Mouse (Mus musculus): ENCODE results near the gene Nim1k.

Nim1k gene

DNA sequence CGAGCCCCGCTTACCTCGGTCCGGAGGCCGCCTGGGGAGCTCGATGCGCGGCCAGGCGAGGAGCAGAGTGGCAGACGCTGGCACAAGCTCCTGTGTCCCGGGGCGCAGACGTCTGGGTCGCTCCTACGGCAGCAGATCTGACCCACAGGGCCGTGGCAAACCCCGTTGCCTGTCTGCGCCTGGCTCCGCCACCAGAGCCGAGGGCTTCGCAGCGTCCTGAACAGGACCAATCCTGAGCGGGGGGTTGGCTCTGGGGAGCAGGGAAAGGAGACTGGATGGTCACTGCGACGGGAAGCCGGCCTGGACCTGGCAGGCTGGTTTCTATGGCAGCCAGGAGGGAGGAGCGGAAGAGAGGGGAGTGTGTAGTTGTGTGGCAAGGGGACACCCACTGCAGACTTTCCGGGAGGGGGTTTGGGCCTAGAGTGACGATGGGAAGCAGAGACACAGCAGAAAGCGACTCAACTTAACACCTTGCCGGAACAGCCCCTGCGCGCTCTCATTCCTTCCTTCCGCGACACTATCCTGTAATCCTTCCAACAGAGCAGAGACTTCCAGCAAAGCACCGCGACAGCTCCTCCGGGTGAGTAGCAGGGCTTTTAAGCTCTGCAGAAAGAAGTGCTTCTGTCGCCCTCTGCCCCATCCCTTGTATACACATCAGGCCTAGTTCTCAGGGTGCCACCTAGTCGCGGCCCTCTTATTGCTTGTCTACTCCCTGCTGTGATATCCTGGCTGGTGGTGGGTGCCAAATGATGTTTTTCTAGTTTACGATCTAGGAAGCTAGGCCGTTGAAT is at the start of gene Nim1k:
Gene Nim1k (minus strand): TSS at position 202 of the 791 bp plus-strand sequence.
- DNase-seq (ENCODE audit: low spot score in 2 of 2), result peak; percentile 18 to 32

DNA sequence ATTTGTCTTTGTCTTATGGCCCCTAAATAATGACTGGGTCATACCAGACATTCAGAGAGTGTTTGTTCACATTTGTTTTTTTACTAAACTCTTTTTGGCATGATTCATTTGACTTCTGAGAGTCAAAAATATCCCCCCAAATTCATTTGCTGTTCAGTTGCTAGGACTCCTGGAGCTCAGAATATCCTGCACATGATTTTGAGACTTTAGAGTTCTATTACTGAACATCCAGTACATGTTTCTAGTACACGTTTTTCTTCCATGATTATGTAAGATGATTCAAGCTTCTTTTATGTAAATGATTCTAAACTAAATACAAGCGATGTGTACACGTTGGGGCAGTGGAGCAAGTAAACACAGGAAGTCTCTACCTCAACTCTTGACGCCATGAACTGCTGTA is 42.0 kb upstream of the Nim1k start:
- DNase-seq (ENCODE audit: low spot score in 2 of 2), result no peak

DNA sequence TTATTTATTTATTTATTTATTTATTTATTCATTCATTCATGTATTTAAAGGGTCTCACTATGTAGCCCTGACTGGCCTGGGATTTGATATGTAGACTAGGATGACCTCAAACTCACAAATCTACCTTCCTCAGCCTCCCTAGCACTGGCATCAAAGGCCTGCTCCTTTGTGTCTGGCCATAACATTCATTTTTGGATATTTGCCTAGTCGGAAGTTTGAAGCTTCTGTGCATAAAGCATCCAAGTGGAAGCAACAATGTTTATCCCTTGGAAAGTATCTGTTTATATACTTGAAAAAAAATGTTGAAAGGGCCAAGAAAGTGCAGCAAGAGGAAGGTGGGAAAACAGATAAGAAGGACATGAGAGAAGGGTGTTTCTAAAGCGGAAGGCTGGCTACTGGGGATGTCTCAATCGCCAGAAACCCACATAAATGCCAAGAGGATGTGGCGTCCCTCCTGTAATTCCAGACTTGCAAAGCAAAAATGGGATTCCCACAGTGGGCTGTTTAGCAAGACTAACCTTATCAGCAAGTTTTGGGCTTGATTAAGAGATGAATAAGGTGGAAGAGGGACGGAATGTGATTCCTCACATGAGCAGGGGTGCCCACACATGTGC is 37.2 kb upstream of the Nim1k start:
- no peak for DNase-seq (ENCODE audit: low spot score in 2 of 2)

DNA sequence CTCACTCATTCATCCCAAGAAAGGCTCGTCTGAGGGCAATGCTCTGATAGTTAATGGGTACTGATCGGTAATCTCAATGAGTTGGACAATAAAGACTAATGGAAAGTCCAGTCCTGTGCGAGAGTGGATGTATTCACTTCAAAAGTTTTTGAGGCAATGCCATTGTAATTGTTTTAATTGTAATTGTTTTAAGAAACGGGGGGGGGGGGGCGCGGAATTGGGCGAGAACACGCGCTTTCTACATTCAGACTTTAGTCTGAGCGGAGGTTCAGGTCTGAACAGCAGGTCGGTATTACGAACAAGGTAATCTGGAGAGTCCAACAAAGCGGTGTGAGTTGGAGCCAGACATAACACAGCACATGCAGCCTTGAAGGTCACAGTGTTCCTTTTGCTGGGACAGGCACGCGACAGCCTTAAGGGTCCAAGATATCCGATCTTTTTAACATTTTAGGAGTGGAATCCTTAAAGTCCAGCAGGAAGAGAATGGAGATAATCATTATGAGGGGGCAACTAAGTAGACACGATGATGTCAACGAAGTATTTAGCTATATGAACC is 36.0 kb upstream of the Nim1k start:
- no peak for DNase-seq (ENCODE audit: low spot score in 2 of 2)

DNA sequence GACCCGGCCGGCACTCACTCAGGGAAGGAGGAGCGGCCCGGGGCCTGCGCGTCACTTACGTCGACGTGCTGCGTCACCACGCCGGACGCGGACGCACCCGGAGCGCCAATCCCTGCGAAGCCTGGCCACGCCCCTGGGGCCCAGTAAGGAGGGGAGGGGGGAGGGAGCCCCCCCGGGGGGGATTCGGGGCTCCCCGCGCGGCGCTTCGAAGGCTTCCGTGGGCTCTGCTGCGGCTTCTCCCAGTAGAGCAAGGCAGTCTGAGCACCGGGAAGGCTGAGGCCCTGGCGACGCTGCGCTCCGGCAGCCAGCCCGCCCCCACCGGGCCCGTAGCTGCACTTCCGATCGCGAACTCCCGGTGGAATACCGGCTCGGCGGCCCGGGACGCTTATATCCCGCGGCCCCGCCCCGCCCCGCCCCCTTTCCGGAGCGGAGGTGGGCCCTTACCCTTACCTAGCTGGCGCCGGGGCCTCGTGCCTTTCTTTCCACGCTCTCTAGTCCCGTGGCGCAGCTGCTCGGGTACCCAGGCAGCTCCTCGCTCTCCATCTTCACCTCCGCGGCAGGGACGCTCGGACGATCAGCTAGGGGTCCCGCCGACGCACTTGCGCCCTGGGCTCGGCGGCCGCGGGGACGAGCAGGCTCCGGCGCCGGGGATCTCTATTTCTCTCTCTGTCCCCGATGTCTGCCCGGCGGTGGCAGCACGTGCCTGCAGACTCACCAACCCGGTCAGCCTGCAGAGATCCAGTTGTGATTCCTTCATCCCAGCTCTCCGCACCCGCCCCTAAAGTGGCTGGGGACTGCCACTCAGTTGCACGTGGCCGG is 35.3 kb upstream of the Nim1k start, which contains the start of gene Zfp131:
Gene Zfp131 (minus strand): TSS at position 129 of the 819 bp plus-strand sequence.
- DNase-seq (ENCODE audit: low spot score in 2 of 2), result peak; percentile 84 to 95

DNA sequence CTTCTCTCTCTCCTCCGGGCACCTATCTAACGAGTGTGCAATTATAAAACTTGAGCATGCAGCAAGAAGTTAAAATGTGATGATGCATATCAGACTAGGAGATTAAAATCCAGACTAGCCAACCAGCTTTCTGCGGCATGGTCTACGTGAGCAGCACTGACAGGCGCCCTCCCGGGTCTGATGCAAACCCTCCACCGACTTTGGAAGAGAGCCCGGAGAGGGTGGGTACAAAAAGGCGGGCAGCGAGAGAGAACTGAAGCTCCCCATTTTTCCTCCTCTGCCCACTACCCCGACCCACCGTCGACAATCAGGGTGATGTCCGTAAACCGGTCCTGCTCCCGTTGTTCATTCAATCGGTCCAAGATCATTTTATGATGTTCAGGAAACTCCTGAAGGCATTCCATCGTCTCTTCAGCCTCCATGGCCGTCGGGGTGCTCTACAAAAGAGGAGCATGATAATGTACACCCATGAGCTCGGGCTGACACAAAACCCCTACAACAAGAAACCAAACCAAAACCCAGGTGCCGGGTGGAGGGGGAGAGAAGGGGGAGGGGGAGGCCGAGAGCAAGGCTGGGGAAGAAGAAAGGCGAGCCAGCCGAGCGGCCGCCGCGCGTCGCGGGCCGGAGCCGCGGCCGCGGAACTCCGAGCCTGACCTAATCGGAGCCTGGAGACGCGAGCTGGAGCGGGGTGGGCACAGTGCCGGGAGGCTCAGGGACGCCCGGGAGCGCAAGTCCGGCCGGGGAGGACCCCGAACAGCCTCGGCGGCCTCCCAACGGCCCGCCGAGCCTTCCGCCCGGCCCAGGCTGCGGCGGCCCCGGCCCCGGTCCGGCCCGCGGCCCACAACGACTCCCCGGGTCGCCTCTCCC is 34.4 kb upstream of the Nim1k start:
- peak; percentile 57 to 66 for DNase-seq (ENCODE audit: low spot score in 2 of 2)

DNA sequence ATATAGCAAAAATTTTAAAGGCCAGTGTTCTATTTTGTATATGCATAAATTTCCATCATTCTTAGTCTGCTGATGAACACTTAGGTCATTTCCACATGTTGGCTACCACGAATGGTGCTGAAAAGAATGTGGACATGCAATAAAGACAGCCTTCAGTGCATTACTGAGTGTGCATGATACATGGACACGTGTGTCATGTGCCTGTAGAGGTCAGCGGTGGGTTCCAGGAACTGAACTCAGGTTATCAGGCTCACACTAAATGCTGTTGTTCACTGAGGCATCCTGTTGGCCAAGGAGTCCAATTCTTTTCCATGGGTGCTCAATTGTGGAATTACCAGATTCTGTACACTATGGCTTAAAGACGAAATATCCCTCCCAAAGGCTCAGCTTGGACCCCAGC is 27.9 kb upstream of the Nim1k start:
- no peak for DNase-seq (ENCODE audit: low spot score in 2 of 2)

DNA sequence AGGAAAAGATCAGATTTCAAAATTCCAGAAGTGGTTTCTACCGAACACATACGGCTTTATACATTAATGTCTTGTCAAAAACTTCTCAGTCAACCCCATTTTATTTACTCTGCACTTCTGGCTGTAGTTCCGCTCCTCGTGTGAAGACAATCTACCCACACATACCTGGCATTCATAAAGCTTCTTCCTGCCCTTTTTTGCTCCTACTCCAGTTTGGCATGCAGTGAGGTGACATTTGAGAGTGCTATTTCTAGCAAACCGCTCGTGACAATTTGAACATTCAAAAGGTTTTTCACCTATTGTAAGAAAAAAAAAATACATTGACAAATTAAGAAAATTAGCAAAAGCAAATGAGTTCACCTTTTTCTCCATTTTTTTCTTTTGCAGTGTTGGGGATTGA is 12.9 kb upstream of the Nim1k start:
- no peak for DNase-seq (ENCODE audit: low spot score in 2 of 2)

DNA sequence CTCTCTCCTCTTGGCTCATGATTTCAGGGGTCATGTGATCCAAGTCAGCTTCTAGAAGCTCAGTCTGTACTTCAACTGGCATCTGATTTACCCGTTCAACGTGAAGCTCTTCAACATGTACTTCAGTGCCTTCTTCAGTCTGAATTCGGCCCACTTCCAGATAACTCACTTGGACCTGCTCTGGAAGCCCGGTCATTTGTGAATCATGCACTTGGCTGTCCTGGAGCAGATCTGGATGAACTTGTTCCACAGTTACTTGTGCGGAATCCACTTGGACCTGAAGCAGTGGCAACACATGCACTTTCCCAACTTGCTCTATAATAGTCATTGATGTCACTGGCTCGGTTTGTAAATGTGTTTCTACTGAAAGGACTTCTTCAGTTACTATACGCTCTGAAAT is 10.8 kb upstream of the Nim1k start:
- DNase-seq (ENCODE audit: low spot score in 2 of 2), result no peak

DNA sequence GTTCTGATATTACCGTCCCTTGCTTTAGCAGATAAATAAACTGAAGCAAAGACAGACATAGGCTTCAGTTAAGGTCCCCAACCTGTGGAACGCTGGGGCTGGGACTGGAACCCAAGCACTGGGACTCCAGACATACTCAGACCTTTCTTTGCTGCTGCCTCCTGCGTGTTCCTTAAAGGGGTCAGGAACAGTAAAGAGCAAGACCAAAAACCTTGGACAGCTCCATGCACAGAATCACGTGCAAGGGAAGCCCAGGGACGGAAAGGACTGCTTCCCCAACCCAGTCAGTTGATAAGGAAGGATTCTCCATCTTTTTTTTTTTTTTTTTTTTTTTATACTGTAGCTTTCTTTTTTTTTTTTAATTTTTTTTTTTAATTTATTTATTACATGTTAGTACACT is 1.1 kb upstream of the Nim1k start:
- no peak for DNase-seq (ENCODE audit: low spot score in 2 of 2)

DNA sequence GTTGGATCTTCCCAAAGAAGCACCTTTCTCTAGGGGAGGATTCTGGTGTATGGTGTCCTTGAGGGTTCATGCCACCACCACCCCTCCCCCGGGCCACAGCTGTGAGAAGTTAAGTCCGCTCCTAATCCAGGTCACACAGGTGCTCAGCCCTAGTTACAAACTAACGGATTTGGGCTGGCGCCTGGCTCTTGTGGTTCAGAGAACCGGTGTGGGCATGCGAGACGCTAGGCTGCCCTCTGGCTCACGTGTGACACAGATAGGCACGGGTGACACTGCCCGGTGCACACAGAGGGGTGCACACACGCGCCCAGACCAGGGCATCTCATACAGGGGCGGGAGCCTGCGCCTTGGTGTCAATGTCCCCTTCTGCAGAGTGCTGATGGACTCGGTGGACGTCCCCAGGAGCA is 538 bp downstream of the Nim1k start:
- peak in 1 of 2 experiments; percentile 27 for DNase-seq (ENCODE audit: low spot score in 2 of 2)

DNA sequence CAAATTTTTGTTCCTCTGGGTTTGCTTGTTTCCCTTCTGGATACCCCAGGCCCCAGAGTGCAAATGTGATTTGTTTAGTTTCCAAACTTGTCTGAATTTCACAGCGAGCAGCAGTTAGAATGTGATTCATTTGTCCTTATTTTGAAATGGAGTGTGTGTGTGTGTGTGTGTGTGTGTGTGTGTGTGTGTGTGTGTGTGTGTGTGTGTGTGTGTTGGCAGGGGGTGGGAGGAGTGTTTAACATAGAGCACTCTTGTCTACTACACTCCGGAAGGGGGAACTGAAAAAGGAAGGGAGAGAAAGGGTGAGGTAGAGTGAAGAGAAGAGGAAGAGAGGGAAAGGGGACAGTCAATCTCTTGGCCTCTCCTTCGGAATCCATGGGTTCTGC is 1.1 kb downstream of the Nim1k start:
- DNase-seq (ENCODE audit: low spot score in 2 of 2), result no peak

DNA sequence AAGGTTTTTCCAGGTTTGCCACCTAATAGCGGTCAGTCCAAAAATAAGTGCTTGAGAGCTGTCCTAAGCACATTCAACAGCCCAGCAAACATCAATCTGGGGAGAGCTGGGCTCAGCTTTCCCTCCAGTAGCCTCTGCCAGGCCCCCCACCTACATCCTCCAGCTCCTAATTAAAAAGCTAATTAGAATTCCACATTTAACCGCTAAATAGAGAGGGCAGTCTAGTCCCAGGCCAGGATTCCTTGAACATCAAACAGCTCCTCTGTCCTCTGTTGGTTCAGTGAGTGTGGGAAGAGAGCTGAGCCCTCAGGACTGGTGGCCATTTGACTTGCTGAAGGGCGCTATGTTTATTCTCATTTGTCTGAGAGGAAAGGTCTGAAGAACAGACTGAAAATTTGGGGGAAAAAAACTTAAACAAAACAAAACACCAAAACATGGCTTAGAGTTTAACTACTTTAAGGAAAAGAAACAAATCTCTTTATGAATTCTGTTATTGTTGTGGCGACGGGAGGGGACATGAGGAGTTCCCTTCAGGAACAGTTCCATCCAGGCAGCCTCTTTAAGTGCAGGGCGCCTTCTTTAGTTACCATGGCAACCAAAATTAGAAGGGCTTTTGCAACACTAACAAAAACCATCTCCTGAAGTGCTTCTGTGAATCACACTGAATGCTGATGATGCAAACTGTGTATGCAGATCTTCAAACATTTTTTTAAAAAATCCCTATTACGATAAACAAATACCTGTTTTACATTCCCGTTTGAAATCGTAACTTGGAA is 1.6 kb downstream of the Nim1k start:
- no peak for DNase-seq (ENCODE audit: low spot score in 2 of 2)

DNA sequence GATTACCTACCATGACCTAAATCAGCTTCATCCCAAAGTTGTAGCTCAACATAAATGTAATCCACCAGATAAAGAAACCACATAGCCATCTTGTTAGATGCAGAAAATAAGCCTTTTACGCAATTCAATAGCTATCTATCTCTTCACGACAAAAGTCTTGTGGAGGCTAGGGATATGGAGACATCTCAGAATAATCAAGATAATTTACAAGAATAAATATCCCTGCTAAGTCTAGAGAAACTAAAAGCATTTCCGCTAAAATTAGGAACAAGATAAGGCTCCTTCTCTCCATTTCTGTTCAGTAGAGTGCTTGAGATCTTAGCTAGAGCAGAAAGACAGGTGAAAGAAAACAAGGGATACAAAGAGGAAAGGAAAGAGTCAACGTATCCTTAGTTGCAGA is 8.8 kb downstream of the Nim1k start:
- DNase-seq (ENCODE audit: low spot score in 2 of 2), result no peak

DNA sequence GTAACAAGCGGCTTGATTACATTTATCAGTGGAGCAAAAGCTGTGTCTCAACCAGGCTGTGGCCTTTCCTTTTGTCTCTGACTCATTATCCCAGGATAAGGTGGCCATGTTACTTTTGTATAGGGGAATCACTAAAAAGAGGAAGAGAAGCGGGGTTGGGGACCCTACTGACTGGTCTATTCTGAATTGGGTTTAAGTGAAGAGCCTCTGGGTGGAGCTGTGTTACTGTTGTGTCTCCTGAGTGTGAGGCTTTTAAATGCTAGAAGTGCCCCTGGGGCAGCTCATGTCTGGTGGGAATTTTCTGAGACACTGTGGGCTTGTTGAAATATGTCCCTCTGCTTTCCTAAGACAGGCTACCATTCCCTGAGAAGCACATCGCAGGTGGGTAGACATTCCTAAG is 12.2 kb downstream of the Nim1k start:
- no peak for DNase-seq (ENCODE audit: low spot score in 2 of 2)

DNA sequence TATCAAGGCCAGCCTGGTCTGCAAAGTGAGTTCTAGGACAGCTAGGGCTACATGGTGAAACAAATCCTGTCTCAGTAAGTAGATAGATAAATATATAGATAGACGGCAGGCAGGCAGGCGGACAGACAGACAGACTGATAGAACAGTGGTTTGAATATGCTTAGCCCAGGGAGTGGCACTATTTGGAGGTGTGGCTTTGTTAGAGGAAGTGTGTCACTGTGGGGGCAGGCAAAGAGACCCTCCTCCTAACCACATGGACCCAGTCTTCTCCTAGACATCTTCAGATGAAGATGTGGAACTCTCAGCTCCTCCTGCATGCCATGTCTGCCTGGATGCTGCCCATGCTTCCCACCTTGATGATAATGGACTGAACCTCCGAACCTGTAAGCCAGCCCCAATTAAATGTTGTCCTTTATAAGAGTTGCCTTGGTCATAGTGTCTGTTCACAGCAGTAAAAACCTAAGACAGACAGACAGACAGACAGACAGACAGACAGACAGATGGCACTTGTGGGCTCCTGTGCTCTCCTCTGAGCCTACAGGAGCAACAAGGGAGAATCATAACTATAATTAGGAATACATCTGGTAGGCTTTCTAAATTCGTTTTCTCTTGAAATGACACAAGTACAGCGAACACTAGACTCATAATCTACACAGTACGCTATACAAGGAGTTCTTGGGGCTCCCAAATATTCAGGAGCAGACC is 12.8 kb downstream of the Nim1k start:
- DNase-seq (ENCODE audit: low spot score in 2 of 2), result no peak

DNA sequence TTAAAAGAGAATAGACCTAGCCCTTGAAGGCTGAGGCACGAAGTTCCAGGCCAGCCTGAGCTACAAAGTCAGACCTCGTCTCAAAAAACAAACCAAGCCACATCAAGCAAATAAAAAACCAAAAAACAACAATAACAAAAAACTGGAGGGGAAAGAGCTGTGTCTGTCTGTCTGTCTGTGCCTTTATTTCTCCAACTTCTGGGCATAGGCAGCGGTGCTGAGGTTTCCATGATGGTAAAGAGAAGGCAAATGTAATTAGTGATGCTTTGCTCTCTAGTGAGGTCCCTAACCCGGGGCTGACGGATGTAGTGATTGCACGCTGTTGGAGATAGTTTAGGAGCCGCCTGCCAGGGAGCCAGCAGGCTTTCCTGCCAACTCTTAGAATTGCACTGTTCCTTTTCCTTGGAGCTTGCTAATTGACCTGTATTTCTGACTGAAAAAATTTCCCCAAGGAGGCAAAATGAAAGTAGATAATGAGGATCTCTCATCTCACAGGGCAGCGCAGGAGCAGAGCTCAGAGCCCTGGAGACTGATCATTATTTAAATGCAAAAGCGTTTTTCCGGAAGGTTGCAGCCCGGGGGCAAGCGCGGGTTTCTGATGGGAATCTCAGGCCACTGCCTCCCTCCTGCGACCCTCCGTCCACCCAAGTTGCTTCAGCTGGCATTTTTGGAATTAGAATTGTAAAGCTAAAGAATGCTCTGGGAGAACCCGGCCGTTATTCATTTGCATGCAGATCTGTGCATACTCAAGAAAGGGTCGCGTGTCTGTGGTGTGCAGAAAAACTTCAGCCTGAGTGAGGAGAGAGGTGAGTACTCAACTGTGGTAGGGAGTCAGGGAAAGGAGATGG is 14.1 kb downstream of the Nim1k start:
- DNase-seq (ENCODE audit: low spot score in 2 of 2), result no peak

DNA sequence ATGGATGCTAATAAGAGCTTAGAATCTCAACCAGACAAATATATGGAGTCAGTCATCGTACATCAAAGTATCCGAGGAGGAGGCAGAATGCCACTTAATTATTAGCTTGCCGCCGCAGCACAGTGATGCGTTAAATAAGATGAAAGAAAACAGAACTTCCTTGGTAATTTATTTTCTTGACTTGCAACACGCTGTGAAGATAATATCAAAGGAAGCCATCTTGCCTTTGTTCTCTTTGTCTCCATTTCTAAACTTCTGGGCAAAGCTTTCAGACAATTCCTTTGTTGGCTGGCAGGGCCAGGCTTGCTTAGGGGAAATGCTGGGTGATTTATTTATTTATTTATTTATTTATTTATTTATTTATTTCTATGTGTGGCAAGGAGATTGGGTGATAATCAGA is 24.2 kb downstream of the Nim1k start:
- no peak for DNase-seq (ENCODE audit: low spot score in 2 of 2)

DNA sequence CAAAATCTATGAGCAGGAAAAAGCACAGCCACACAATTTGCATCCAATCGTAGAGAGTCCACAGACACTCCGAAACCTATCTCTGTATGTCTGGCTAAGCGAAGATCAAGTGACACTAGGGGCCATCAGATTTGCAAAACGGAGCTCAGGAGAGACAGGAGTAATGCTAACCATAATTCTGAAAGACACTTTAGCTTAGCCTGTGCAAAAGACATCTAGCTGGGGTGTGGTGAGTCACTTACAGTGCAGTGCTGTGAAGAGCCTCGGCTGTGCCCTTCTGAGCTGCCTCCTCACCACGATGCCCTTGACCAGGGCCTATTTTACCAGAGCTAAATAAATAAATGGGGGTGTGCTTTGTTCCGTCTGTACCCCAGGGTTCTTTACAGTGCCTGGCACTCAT is 26.3 kb downstream of the Nim1k start:
- no peak for DNase-seq (ENCODE audit: low spot score in 2 of 2)

All from spleen, postnatal 10 days (tissue).